Mouse (Mus musculus) frontal cortex, postnatal 10 days (tissue): ENCODE data around the gene Dlg2.

ENCODE experiments used
- DNase-seq, 2 experiments: peaks; one replicate each; pipeline ENCODE4 v3.0.0; 2022; ENCODE audit warnings: low spot score in 2 of 2, mixed read lengths in 1 of 2

The Dlg2 gene

DNA sequence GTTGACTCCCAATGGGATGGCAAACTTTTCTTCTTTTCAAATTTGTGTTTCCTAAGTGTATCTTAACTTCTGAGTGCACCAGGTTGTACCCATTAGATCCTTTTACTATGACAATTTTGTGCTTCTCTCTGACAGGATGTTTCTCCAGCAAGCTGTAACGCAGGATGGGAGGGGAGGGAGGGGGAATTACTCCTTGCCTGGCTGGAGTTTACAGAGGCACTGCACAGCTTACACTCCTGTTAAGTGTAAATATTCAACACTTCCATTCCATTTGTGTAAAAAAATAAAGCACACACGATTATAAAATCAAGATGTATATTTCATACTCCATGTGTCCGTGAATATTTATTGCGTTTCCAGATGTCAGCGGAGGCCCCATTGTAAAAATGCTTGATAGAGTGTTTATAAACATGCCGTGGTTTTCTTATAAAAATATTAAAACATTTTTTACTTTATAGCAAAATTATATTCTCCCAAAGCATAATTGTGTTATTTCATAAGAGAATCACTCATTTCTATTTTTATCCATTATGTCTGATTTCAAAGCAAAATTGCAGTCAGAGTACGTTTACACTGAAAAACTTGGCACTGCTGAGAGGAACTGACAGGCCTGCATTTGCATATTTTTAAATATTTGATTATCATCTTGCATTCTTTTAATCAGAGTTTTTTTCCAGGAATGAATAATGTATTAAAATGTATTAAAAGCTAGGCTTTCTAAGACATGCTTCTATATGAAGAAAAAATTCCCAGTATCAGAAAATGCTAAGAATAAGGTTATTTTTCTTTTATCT is 1972.5 kb downstream of the Dlg2 start:
- DNase-seq = no peak

DNA sequence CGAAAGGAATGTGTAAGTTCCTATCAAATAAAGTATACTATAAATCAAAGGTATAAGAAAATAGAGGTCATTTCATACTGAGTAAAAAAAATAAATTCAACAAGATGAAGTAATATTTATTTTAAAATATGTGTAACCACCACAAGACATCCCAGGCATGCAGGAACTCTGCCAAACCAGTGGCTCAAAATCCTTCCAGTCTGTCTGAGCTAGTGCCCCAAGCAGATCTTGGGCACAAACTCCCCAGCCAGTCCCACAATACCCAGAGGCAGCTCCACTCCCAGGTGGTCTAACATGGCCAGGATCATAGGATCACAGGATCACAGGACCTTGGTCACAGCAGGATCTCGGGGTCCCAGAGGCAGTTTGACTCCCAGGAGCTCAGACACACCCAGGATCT is 1977.7 kb downstream of the Dlg2 start:
- no peak for DNase-seq

DNA sequence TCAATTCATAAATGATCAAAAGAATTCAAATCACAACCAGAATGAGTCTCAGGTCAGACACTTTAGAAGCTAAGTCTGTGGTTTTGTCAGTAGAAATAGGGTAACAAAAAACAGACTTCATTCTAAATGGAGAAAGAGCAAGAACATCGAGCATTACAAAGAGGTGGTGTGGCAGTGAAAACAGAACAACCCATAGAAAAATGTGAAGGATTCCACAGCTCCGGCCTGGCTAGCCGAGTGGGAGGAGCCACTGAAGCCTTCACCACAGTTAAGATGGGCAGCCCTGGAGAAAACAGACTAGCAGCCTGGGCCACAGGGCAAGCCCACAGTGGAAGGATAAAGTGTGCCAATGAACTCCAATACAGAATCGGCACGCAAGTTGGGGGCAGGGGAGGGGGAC is 1979.5 kb downstream of the Dlg2 start:
- DNase-seq = no peak

DNA sequence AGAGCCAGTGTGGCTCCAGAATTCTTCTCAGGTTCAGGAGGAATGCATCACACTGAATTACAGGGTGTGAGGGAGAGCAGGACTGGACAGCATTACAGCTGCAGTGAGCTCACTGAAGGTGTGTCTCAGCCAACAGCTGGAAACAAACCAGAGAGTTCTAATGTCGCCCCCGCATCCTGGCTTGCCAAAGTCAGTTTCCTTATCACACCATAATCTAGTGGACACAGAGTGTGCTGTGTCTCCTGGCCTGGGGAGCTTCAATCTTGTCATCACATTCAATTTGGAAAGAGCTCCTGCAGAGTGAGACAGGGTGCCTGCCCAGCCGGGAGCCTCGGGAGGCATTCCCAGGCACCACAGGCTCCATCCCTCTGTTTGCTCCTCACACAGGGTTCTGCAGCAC is 1981.3 kb downstream of the Dlg2 start:
- DNase-seq = no peak

DNA sequence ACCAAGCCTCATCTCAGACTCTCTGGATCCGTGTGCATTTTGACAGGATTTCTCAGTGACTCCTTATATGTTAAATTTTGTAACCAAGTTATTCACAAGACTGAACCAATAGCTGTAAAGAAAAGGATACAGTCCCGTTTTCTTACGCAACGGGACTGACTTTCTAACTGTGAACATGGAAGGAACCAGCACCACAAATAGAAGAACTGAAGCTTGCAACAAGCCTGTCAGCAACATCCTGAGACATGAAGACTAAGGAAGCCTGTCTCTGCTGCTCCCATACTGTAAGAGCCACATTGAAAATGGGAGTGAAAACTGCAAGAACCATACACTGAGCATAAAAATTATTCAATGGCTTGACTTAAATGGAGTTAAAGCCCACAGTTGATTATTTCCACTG is 1981.8 kb downstream of the Dlg2 start:
- DNase-seq = no peak

DNA sequence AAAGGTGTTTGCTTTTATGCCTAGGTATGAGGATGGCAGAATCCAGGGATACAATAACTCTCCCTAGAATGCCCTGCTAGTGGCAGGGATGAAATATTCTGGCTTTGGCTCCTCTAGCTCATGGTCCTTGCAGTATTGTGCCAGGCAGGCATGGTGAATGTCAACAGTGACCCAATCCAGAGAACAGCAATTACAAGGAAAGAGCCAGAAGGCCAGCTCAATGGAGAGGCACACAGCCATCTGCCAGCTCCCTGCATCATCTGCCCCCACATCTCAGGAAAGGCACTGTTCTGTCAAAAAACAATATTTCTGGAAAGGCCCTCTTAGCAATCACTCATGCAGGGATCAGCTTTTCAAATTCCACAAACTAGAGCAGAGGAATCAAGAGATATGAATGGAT is 1984.1 kb downstream of the Dlg2 start:
- DNase-seq = no peak

DNA sequence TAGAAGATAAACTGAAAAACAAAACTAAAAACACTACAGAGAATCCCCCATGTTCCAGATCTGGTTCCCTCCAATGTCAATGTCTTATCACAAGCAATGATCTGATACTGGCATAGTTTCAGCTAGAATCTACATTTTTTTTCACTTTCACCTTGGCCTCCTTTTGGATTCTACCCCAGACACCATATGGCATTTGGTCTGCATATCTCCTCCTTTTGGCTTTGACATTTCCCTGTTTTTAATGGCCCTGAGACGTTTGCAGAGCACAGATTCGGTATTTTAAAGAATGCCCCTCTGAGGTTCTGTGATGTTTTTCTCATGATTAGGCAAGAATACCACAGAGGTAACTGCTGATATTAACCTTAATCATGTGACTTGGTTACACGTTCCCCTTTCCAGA is 1984.8 kb downstream of the Dlg2 start:
- DNase-seq = no peak

DNA sequence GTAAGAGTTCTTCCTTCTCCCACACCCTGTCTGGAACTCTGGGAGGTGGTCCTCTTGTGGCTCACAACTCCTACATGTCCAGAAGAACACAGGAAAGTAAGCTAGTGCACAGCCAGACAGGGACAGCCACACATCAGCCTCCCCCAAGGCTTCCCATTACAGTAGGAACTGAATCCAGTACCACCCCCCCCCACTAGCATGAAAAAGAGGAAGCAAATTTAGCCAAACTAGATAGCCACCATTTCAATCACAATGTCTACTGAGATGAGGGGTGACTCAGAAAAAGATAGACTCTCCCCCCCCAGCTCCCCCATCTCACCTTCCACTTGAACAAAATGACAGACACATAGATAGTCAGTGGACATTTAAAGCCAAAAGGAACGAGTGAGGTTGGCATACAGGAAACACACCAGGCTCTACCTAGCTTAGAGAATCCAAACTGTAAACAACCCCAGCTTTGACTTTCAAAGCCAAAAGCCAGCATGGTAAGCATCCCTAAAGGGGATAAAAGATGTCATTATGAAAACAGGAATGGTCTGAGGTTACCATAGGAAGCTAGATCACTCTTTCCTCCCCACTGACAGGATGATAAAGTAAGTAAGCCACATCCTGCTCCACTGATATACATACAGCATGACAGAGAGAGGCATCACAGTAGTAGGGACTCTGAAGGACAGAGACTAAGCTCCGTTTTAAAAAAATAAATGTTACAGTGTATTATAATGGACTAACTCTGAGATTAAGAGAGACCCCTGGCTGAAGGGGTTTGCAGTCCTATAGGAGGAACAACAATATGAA is 1986.8 kb downstream of the Dlg2 start:
- DNase-seq = no peak

DNA sequence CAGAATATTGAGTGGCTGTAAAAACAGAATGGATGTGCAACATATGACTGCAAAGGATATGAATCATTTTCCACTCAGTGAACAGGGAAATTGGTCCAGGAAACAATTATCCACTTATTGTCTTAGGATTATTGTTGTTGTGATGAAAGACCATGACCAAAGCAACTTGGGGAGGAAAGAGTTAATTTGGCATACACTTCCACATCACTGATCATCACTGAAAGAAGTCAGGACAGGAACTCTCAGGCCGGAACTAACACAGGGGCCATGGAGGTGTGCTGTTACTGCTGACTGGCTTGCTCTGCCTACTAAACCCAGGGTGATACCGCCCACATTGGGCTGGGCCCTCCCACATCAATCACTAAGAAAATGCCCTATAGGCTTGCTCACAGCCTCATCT is 1987.8 kb downstream of the Dlg2 start:
- no peak for DNase-seq

DNA sequence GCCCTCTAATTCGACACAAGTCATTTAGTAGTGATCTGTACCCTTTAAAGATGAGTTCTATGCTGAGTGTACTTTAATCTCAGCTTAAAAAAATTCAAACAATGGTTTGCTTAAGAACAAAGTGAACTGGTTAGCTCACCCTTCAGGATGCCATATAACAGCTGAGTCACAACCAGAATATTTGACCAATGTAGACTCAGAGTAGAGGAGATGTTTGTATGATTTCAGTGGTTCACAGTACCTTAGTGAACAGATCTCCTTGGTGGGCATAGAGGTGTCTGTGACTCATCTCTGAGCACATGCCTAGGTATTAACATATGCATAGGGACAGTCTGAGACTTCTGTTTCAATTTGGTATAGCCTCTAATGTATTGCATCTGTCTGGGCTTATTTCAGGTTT is 2002.7 kb downstream of the Dlg2 start:
- DNase-seq = no peak

DNA sequence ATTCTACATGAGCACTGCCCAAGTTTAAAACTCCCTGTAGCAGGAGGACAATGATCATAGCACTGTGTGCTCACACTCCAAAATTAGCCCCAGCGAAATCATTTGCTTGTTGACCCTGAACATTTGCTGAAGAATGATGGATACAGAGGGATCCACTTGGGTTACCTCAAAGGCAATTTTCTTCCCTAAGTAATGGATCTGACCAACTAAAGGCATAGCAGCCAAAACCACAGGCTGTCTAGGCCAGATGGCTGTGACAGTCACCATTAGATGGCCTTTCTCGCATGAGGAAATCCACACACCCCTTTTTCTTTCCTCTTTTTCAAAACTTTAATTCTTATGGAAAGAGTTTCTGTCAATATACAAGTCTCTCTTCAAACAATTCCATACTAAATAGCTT is 2003.3 kb downstream of the Dlg2 start:
- no peak for DNase-seq

DNA sequence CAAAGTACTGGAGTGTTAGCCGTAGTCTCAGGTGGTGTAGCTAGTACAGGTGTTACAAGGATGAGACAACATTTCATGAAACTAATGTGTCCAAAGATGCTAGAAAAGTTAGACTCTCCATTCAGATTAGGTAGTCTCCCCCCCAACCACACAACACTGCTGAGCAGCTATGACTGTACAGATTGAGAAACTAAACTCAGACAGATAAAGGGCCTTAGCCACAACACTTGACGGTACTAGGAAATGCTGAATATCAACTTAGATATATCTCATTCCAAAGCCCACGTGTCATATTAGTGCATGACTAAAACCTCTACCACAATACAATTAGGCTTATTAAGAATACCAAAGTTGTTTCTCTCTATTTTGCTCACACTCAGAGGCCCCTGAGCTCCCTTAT is 2006.9 kb downstream of the Dlg2 start:
- DNase-seq = no peak

DNA sequence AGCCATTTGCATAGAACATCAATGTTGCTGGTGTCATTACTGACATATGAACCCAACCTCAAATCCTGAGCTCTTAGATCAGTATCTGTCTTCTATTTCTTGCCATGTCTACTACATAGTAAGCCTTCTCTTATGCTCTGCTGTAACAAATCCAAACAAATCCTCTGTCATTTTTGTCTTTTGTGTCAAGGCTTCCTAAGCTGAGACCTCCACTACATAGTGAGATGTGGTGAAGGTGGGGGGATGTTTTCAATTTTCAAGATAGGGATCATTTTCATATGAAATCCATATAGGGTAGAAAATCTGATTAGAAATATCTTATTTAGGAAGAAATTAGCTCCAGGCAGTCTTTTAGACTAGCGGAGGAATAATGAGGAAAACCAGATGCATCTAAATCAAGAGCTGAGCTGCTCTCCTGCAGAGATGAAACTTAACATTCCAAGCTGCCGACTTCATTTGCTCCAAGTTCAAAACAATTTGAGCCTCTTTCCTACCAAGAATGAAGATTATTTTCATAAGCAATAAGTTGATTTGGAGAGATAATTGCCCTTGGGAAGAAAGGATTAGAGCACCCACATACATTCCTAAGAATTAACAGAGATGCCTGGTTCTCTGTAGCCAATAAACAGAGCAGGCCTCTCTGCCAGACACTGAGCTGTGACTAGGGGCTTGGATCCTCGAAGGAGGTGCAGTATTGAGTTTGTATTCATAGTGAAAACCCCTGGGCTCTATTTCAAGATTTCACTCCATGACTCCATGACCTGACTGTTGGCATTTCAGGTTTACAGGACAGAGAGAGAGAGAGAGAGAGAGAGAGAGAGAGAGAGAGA is 2009.6 kb downstream of the Dlg2 start:
- DNase-seq = no peak

DNA sequence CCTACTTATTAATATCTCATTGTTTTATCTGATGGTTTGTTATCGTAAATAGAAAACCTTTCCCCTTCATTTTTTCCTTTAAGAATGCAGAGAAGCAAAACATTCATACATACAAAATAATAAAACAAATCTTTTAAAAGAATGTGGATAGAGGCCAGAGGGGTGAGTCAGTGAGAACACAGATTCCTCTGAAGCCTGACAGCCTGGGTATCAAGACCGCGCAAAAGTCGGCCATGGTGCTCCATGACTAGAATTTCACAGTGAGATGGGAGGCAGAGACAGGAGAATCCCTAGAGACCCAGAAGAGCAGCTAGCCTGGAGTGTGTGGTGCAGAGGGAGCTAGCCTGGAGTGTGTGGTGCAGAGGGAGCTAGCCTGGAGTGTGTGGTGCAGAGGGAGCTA is 2010.4 kb downstream of the Dlg2 start:
- no peak for DNase-seq

DNA sequence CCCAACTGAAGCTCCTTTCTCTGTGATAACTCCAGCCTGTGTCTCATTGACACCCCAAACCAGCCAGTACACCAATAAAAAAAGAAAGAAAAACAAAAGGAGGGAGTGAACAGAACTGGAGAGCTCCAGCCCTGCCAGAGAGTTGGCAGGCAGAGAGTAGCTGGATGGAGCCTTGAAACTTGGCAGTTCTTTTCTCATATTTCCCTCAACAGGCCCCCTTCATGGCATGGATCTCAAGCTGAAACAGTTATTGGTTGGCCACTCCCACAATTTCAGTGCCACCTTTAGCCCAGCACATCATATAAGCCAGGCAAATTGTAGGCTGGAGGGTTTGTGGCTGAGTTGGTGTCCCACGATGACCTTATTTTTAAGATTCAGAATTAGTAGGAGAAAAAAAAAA is 2015.8 kb downstream of the Dlg2 start:
- DNase-seq = no peak

DNA sequence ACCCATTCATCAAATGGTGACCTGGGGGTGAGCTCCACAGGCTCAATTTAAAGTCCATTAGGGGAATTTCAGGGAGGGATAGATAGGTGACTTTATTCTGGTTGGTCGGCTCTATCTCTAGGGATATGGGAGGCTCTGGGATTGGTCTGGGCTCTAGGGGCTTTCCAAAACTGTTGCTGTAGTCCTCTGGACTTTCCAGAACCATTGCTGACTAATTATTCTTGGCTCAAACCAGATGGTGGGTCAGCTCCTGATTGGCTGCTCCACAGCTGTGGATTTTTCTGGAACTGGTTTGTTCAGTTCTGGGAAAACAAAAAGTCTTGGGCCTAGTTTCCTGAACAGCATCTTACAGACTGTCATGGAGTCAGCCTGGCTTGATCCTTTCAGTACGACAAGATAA is 2017.0 kb downstream of the Dlg2 start:
- DNase-seq = no peak
